Mouse (Mus musculus) forebrain, embryonic 14.5 days (tissue): Measurements from ENCODE around the gene Clk1. TPM values are rescaled to one million over a fixed set of nuclear protein-coding genes. Genes with fewer than 3 reads are reported as not detected.

Source experiments
- ATAC-seq: fragments of 200-750 bp; cut with Nextera tagmentation; 2 replicates; pipeline ENCODE4 v1.8.0; 2017; ENCODE audit warnings: mild to moderate bottlenecking, moderate library complexity
- DNase-seq: peaks from one replicate; pipeline ENCODE4 v3.0.0-alpha.2; 2015; ENCODE audit warnings: low spot score
- H3K27ac ChIP-seq: fragments of 300-500 bp; sonication (generic); 2 replicates; pipeline ENCODE4 v1.5.1; 2014; ENCODE audit warnings: low read depth, mild to moderate bottlenecking, control low read depth, low read length, moderate library complexity
- H3K27me3 ChIP-seq: fragments of 300-500 bp; sonication (generic); replicated peaks from 2 replicates; pipeline ENCODE4 v1.6.1; 2014; ENCODE audit warnings: low read length, control low read depth, mixed read lengths; ENCODE audit not compliant: control insufficient read depth, insufficient read depth
- H3K36me3 ChIP-seq: fragments of 300-500 bp; sonication (generic); 2 replicates; pipeline ENCODE4 v1.6.1; 2014; ENCODE audit warnings: low read length, control low read depth; ENCODE audit not compliant: control insufficient read depth, insufficient read depth
- H3K4me1 ChIP-seq: fragments of 300-500 bp; sonication (generic); 2 replicates; pipeline ENCODE4 v1.6.1; 2014; ENCODE audit warnings: antibody characterized with exemption, low read length, control low read depth; ENCODE audit not compliant: control insufficient read depth, insufficient read depth
- H3K4me2 ChIP-seq: fragments of 300-500 bp; sonication (generic); 2 replicates; pipeline ENCODE4 v1.6.1; 2014; ENCODE audit warnings: mild to moderate bottlenecking, control low read depth, low read length
- H3K4me3 ChIP-seq: fragments of 300-500 bp; sonication (generic); 2 replicates; pipeline ENCODE4 v1.5.1; 2014; ENCODE audit warnings: low read depth, low read length, control low read depth
- H3K9ac ChIP-seq: fragments of 300-500 bp; sonication (generic); 2 replicates; pipeline ENCODE4 v1.6.1; 2014; ENCODE audit warnings: mild to moderate bottlenecking, low read length, control low read depth, moderate library complexity
- H3K9me3 ChIP-seq: fragments of 300-500 bp; sonication (generic); replicated peaks from 2 replicates; pipeline ENCODE4 v1.6.1; 2016; ENCODE audit warnings: low read length, control low read depth, mixed read lengths; ENCODE audit not compliant: control insufficient read depth
- WGBS: fragments of 180-500 bp; shearing (Covaris S2); extraction: QIAGEN DNeasy Blood & Tissue Kit; methylation state at CpG from one replicate; pipeline ENCODE4 v1.1.7; 2014; 5-methylcytosine and 5-hydroxymethylcytosine counted together
- polyA plus RNA-seq: library from polyadenylated mRNA; unstranded; fragments of >200 nt; fragmentation: Nextera tagmentation; extraction: Ambion mirVana; gene quantifications from 2 replicates; pipeline ENCODE4 v1.2.1, GENCODE M21; 2014

Clk1 gene
- polyA plus RNA-seq, 1 experiment from 2014 or later: 146 TPM

DNA sequence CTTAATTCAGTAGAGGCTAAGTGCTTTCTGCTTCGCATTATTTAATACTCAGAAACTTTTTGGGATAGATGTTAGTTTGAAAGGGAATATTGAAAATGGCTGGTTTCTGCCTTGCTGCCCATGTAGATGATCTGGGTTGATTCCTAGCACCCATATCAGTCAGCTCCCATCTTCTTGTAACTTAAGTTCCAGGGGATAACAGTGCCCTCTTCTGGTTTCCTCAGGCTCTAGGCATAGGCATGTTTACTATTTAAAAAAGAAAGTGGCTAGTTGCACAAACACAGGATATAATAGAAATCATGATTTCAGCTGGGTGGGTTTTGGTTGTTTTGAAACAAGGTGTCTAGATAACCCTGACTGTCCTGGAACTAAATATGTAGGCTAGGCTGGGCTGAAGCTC is 27.7 kb downstream of the Clk1 start:
- peaks cover 64% of the 10 kb centered on the region for H3K36me3 ChIP-seq
- H3K9me3 ChIP-seq: no peaks in the 10 kb centered on the region
- H3K27me3 ChIP-seq: no peaks in the 10 kb centered on the region
- H3K9ac ChIP-seq: no peak overlapping the region
- no peak for ATAC-seq
- DNase-seq: no peak
- peaks cover 11% of the 10 kb centered on the region for H3K4me1 ChIP-seq
- H3K4me3 ChIP-seq: no peak overlapping the region
- H3K4me2 ChIP-seq: no peak overlapping the region
- H3K27ac ChIP-seq: no peak overlapping the region
- WGBS: 98% methylated on average over 1 of the region's 1 CpGs

DNA sequence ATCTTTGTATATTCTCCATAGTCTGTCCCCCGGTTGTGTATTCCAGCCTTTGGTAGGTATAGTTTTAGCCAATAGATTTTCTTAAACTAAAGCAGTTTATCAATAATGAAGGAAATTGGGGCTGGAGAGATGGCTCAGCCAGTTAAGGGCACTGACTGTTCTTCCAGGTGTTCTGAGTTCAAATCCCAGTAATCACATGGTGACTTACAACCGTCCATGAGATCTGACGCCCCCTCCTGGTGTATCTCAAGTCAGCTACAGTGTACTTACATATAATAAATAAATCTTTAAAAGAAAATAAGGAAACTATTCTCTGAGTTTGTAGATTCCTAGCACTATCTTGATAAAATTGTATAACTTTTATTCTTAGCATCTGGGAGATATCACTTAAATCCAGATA is 28.5 kb downstream of the Clk1 start:
- no peak overlapping the region for H3K4me2 ChIP-seq
- peaks cover 56% of the 10 kb centered on the region for H3K36me3 ChIP-seq
- H3K27ac ChIP-seq: no peak overlapping the region
- ATAC-seq (no peak), DNase-seq (no peak)
- peaks cover 11% of the 10 kb centered on the region for H3K4me1 ChIP-seq
- no peaks in the 10 kb centered on the region for H3K27me3 ChIP-seq
- no peaks in the 10 kb centered on the region for H3K9me3 ChIP-seq
- WGBS: 94% methylated on average over 3 of the region's 3 CpGs
- H3K9ac ChIP-seq: no peak overlapping the region
- no peak overlapping the region for H3K4me3 ChIP-seq

DNA sequence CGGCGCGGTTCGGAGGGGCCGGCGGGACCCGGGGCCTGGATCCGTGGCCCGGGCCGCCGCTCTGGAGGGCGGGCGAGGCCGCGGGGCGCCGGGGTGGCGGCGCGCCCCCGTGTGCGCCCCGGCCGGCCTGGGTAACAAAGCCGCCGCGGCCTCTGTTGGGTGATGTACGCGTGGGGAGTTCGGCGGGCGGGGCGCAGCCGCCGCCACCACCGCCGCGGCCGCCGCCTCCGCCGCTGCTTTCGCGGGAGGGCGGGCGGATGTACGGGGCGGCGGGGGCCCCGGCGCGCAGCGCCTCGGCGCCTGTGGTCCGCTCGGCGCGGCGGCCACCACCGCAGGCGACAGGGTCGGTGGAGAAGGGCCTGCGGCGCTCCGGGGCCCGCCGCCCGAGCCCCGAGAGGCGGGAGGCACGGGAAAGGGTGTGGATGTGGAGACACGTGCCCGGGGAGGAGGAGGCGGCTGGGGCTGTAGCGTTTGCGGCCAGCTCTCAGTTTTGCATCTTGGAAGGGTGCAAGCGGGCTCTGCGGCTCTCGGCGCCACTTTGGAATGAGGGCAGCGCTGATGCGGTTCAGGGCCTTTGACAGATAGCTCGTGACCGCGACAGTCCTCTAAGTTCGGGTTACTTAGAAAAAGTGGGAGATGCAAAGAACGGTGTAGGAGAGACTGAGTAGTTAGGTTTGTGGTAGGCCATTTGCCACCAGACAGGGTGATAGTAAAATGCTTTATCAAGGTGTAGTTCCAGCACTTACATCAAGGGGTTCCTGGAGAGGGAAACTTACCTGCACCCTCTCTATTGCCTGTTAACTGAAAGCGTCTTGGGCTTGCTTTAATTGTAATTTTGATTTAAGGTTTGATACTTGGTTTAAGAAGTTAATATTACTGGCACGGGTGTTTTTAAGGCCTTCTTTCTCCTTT is 30.3 kb downstream of the Clk1 start:
- ATAC-seq (peak; percentile 73), DNase-seq (peak; percentile 20)
- Histone ChIP-seq H3K9me3 (no peaks in the 10 kb centered on the region), H3K36me3 (peaks cover 39% of the 10 kb centered on the region), H3K4me1 (peaks cover 11% of the 10 kb centered on the region), H3K4me3 (peak overlapping the region; percentile 97), H3K4me2 (peak overlapping the region; percentile 84), H3K27ac (peak overlapping the region; percentile 98), H3K27me3 (no peaks in the 10 kb centered on the region), H3K9ac (peak overlapping the region; percentile 98)
- WGBS: 1% methylated on average over 61 of the region's 90 CpGs

DNA sequence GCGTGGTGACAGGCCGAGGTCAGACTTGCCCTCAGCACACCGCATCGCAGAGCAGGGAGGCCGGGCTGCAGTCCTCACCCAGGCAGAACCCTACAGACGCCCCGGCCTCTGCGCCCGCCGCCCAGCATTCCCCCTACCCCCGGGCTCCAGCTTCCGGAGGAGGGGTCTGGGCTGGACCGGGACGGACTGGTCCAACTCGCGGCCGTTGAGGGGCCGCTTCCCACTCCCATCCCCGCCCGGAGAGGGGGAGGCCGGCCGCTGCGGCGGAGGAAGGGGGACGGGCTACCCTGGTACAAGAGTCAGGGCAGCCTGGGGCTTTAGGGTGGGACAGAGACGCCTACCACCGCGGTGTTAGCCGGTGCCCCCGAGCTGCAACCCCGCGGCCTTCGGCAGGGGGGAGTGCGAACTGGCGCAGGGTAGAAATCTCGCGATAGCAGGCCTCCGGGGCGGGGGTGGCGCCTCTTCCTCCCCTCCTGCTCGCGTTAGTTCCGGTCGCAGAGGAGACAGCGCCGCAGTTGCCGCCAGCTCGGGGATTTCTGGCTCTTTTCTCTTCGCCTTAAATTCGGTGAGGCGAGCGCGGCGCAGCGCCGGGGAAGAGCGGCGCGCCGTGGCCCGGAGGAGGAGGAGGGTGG is 31.1 kb downstream of the Clk1 start, which contains the start of gene Bzw1:
Bzw1 (plus strand) TSS at position 247 of the 632 bp plus-strand sequence.
- H3K9me3 ChIP-seq: no peaks in the 10 kb centered on the region
- H3K9ac ChIP-seq: peak within 1 kb of the TSS; percentile 98
- peaks cover 11% of the 10 kb centered on the region for H3K4me1 ChIP-seq
- DNase-seq (peak; percentile 96), ATAC-seq (peak; percentile 98)
- H3K4me2 ChIP-seq: peak within 1 kb of the TSS; percentile 86
- H3K36me3 ChIP-seq: peaks cover 31% of the 10 kb centered on the region
- peak within 1 kb of the TSS; percentile 97 for H3K4me3 ChIP-seq
- 0% methylated on average over 47 of the region's 61 CpGs for WGBS
- H3K27ac ChIP-seq: peak within 1 kb of the TSS; percentile 98
- H3K27me3 ChIP-seq: no peaks in the 10 kb centered on the region

DNA sequence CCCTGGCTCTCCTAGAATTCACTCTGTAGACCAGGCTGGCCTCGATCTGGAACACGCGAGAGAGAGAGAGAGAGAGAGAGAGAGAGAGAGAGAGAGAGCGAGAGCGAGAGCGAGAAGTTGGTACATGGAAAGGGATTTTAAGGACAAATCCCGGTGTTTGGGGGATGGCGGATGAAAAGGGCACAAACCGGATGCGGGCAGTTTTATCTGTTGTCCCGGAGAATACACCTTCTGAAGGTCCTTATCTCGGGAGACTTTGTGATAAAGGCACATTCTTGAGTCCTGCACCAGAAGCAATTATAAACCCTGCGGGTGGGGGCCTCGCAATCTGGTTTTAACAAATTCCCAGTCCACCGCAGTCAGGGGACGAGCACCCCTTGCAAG is 31.6 kb downstream of the Clk1 start:
- peak; percentile 60 for DNase-seq

DNA sequence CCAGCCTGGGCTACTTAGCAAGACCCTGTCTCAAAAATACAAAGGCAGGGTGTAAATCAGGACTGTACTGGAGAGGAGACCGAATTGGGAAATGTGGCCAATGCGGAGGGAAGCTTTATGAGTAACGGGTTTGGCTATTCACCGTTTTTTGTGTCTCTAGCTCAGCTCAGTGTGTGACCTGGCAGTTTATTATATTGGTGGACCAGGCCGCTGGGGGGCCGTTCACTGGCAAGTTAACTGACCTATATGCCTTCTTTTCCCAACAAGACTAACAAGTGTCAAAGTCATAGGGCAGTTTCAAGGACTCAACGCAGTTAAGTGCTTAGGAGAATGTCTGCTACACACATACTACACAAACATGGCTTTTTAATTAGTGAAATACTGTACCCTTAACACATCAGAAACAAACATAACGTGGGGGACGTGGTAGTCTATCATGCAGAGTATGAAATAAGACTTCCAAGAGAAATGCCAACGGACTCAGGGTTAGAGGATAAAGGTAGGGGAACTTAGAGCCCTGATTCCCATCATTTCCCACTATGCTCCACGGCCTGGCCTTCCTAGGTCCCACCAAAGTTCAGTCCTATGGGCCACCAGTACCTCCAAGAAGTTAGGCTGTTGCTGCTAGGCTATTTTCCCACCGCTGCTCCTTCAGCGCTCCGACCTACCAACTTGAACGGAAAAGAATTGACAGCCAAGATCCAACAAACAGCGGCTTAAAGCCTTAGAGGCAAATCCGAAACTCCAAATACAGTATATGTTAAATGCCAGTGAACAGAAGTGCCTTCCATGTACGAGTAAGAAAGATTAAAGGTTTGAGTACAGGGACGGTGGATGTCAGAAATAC is 32.2 kb downstream of the Clk1 start:
- H3K36me3 ChIP-seq: peaks cover 20% of the 10 kb centered on the region
- DNase-seq (no peak), ATAC-seq (no peak)
- no peaks in the 10 kb centered on the region for H3K27me3 ChIP-seq
- H3K4me2 ChIP-seq: peak overlapping the region; percentile 86
- H3K9ac ChIP-seq: peak overlapping the region; percentile 98
- no peaks in the 10 kb centered on the region for H3K9me3 ChIP-seq
- peak overlapping the region; percentile 98; the same call in 1 of the 2 replicates for H3K27ac ChIP-seq
- WGBS: 45% methylated on average over 19 of the region's 19 CpGs
- peak overlapping the region; percentile 97 for H3K4me3 ChIP-seq
- peaks cover 11% of the 10 kb centered on the region for H3K4me1 ChIP-seq

More for the DNA sequence above, 31.6 kb downstream of the Clk1 start:
- Histone ChIP-seq H3K9ac (peak overlapping the region; percentile 98), H3K27me3 (no peaks in the 10 kb centered on the region), H3K4me2 (peak overlapping the region; percentile 86), H3K27ac (peak overlapping the region; percentile 98), H3K4me1 (peaks cover 11% of the 10 kb centered on the region), H3K9me3 (no peaks in the 10 kb centered on the region), H3K4me3 (peak overlapping the region; percentile 97), H3K36me3 (peaks cover 26% of the 10 kb centered on the region)
- WGBS: under 1% methylated on average over 16 of the region's 16 CpGs
- ATAC-seq: no peak; the same call in none of the 2 replicates

DNA sequence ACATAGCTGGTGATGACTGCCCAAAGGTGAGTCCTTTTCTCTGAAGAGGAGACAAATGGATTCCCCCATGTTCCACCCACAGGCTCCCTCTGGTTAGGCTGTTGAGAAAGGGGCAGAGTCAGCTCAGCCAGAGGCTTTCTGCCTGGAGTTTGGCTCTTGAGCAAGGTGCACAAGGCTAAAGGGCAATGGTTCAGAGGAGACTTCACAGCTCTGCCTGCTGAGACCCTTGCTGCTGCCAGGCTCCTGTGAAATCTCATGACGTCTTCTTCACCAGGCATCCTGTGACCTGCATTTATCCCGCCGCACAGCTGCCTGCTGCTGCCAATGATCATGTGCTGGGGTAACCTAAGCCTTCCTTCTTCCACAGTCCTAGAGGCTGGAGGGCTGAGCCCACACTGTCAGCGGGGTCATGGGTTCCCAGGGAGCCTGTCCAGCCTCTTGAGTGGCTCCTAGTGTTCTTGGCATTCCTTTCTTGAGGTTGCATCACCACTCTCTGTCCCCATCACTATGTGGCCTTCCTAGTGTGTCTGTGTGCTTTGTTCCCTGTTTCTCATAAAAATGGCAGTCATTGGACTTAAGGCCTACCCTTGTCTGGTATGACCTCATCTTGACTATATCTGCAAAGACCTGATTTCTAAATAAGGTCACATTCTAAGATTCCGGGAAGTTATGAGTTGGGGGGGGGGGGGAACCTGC is 41.1 kb downstream of the Clk1 start:
- Histone ChIP-seq H3K4me2 (no peak overlapping the region), H3K27ac (no peak overlapping the region), H3K4me1 (no peaks in the 10 kb centered on the region), H3K4me3 (no peak overlapping the region), H3K9ac (no peak overlapping the region), H3K9me3 (no peaks in the 10 kb centered on the region), H3K36me3 (no peaks in the 10 kb centered on the region), H3K27me3 (no peaks in the 10 kb centered on the region)
- DNase-seq: no peak
- no peak for ATAC-seq
- WGBS: 85% methylated on average over 5 of the region's 5 CpGs

DNA sequence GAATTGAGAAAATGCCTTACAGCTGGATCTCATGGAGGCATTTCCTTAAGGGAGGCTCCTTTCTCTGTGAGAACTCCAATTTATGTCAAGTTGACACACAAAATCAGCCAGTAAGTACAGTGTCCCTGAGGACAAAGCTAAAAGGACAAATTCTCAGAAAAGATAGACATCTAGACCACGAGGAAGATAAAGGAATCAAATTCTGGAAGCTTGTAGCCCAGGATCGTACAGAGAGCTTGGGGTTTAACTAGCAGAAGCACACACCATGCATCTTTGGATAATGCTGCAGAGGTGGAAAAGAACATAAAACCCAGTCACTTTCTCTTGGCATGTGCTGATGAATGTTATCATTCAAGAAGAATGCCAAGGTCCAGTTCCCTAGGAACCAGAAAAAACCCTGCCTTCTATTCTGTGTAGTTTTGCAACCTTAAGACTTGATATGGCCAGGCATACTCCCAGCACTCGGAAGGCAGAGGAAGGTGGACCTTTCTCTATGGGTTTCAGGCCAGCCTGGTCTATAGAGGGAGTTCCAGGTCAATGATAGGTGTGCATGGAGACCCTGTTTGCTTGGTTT is 48.2 kb downstream of the Clk1 start:
- Histone ChIP-seq H3K4me2 (no peak overlapping the region), H3K36me3 (no peaks in the 10 kb centered on the region), H3K27ac (no peak overlapping the region), H3K4me1 (no peaks in the 10 kb centered on the region), H3K4me3 (no peak overlapping the region), H3K27me3 (no peaks in the 10 kb centered on the region), H3K9ac (no peak overlapping the region), H3K9me3 (no peaks in the 10 kb centered on the region)
- ATAC-seq (no peak), DNase-seq (no peak)
- WGBS: 77% methylated on average over 3 of the region's 3 CpGs
